Mouse (Mus musculus) NIH3T3 (cell line): Measurements from ENCODE around the gene Psd4.
A peak's percentile ranks its signal among the peaks of the same experiment; 100 is the strongest.

ENCODE experiments used
- DNase-seq: peaks from one replicate; pipeline ENCODE4 v3.0.0-alpha.2; 2012; ENCODE audit warnings: low read depth

The Psd4 gene

DNA sequence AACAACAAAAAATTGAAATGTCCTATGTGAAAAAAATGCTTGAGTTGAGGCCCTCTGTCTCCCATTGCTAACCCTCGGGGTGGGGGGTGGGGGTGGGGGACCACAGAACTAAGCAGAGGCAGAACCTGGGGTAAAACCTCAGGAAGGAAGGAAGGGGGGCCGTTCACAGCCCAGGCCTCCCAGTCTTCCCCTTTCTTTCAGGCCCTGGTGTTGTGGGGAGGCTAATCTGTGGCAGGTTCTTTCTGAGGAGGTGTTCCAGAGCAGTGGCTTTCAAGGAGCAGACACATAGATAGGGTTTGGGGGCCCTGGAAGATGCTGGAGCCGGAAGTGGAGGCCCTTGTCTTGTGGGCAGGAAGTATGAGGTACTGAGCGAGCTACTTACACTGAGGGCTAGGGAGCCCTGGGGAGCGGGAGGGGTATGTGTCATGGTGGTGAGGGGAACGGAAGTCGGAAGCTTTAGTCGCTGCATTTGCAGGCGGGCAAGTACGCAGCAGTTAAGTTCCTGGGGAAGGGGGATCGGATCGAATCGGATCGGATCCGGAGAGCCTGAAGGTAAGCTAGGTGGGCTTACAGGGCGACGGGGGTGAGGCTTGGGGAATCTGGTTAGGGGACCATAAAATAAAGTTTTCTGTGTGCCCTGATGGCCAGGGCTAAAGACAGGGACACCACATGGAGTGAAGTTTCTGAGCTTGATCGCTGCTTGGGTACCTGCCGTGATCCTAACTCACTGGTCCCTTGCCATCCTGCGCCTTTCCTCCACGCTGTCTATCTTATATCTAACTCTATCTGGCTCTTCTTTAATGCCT, 19.0 kb downstream of the Psd4 start:
- no peak for DNase-seq

DNA sequence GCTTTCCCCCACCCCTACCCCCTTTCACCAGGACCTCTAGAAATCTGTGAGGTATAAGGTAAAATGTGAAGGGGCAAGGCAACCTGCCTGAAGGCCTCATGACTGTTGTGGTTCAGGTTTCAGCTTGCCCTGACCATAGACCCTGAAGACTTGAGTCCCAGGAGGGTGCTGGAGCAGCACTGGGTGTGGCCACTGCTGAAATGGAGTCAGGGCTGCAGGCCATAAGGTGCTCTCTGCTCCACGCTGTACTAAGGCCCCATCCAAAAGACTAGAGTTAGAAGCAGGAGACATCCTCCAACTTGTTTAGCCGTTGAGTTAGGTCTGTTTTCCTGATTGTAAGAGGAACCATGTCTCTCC, 19.6 kb downstream of the Psd4 start:
- no peak for DNase-seq

DNA sequence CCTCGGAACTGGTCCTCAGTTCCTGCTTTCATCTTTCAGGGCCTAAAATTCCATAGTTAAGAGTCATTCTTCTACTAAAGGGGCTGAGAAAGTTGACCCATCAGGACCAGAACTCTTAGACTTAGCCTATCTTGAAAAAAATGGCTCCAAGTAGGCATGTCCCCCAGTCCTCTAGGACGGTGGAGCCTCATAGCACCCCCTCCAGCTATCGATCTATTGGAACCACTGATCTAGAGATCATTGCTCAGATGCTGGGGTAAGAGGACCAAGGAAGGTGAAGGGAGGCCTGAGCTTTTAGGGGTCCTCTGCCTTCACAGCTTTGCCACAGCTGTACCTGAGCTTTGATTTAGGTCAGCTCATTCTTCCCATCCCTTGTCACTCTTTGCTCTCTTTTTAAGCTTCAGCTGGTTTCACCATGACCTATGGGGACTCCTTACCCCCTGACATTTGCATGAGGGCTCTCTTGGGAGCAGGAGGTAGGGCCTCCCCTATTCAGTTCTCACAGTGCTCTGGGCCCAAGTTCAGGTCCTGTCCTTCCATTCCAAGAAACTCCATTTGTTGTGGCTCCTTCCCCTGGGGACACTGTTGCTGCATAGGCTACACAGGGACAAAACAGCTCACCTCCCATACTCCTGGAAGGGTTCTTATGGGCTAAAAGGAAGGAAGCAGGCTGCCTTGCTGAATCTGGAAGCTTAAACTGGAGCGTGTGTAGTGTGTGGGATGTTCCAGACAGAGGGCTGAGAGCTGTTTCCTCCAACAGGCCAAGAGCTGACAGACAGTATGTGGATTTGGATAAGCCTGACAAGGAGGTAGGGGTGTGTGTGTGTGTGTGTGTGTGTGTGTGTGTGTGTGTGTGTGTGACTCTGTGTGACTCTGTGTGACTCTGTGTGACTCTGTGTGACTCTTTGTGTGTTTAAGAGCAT, 20.2 kb downstream of the Psd4 start:
- DNase-seq, result no peak

DNA sequence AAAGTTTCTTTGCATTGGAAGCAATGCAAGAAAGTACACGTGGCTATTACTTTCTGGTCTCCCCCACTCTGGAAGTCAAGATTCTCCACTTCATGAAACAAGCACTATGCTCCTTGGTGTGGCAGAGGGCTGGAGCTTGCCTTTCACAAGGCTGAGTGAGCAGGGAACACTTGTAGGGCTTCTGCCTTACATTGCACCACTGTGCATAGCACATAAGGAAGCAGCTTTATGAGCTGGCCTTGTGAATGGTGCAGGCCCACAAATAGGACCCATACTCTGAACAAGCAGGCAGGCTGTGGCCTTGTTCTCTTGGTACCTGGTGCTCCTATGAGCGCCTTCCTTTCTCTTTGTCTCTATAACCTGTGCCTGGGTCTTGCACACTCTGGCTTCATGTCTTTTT, 25.9 kb downstream of the Psd4 start:
- no peak for DNase-seq

DNA sequence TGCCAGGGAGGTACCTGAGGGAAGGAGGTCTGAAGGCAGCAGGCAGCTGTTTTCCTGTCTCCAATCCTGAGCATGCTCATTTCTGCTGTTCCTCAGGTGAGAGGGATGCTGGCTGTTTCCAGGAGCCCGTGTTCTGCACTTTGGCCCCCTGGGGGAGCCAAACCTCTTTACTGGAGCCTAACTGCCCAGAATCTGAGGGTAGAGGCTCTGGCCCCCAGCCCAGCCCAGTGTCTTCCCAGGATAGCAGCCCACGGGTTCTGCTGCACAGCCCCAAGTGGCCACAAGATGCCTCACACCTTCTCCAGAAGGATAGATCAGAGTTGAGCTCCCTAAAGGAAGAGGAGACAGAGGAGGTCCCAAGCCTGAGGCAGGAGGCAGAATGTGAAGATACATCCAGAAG, 29.7 kb downstream of the Psd4 start:
- no peak for DNase-seq

DNA sequence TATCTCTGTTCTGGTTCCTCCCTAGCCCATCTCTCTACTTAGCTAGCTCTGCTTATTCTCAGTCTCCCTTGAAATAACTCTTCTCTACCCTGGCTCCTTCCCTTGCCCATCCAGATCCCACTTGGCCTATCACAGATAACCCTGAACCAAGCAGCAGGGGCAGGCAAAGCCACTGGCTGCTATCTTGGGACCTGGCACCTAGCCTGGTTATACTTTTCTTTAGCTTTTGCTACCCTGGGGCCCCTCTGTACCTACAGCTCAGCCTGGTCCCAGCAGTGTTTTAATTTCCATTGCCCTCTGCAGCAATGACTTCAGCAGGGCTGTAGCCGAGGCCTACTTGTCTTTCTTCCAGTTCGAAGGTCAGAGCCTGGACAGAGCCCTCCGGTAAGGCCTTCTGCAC, 33.3 kb downstream of the Psd4 start:
- no peak for DNase-seq

DNA sequence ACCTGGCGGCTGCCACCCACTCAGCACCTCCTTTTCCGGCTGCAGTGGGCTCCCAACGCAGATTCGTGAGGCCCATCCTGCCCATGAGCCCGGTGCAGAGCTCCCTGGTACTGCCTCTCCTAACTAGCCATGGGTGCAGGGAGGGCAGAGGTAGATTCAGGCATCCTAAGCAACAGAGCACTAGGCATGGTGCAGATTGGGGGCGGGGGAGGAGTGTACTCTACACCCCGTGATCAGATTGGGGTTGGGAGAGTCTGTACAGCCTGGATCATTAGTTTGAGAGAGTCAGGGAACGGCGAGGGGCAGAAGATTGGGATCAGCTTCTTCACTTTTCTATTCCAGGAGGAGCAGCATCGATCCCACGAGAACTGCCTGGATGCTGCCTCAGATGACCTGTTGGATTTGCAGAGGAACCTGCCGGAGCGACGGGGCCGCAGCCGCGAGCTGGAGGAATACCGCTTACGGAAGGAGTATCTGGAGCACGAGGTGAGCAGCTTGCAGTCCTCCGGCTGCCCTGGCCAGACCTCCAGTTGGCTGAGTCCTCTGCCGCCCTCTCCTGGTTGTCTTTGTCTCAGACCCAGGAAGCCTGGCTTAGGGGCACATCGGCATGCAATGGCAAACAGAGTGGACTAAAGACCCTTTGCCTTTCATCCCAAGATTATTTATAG, 38.1 kb downstream of the Psd4 start:
- peak; percentile 65 for DNase-seq

DNA sequence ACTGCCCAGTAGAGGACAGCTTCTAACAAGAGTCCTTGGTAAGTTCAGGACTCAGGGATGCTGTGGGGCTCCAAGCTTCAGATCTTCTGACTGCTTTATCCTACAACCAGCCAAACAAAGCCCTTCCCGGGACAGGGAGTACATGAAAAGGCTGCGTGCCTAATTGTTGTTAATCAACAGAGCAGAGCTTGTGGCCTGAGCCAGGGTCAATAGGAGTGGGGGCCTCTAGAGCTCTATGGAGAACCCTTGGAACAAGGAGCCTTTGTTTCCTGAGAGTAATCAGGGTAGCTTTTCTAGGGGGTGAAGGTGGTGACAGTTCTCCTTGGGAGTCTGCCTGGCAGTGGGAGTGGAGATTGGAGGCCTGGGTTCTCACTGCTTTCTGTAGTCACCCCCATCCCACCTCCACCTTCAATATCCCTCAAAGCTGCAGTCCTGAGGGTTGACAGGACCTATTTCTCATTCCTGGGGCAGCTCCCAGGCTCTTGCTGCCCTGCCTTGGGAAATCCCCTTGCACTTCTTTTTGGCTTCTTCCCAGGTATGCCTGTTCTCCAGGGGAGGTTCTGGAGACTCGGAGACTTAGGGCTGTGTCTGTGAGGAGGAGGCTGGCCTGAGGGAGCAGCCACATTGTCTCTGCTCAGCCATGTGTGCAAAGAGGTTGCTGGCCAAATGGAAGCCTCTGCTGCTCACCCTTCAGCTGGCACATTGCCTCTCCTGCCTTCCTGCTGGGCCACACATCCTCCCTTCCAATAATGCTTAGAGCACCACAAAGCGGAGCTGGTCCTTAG, 40.5 kb downstream of the Psd4 start:
- no peak for DNase-seq

DNA sequence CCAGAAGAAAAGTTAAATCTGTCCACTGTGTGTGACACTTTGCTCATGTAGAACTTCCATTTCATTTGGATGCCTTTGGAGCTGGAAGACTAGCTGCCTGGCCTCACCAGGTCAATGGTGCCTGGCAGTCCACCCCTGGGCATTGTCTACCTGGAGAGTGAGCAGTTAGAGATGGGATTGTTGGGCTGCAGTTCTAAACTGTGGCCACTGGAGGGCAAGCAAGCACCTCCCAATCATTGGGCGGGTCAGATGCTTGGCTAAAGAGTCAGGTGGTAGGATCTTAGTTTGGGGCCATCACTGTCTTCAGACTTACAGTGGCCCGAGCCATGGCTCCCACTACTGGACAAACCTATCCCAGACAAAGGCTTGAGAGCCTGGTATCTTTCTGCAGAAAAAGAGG, 41.8 kb downstream of the Psd4 start:
- peak; percentile 80 for DNase-seq

DNA sequence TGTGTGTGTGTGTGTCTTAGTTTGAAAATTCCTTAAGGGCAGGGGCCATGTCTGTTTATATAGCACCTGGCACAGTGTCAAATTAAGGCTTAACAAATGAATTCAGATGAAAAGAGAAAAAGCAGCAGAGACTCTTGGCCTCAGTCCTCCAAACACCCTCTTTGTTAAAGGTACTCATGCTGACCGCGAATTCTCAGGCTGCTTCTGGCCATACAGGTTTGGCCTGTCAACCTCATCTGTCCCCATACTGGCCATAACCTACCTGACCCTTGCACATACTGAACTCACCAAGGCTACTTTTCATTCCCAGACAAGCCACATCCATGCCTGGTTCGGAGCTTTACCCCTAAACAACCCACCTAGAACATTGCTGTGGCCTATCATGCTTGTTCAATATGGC, 45.8 kb downstream of the Psd4 start:
- no peak for DNase-seq

DNA sequence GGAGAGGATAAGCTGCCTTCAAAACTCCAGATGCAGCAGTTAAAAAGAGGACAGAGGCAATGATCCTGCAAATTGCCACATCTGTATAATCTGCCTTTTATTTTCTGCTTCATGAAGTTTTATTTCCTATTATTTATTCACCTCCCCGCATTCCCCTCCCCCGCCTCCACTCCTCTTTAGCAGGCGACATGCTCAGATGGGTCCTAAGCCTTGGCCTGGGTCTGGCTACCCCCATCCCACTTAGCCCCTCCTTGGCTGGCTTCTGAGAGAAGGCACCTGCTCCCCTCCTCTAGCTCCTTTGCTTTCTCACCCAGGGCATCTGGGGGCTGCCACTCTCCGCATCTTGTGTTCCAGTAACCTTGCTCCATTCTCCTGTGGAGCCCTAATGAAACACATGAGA, 46.3 kb downstream of the Psd4 start:
- DNase-seq, result no peak

DNA sequence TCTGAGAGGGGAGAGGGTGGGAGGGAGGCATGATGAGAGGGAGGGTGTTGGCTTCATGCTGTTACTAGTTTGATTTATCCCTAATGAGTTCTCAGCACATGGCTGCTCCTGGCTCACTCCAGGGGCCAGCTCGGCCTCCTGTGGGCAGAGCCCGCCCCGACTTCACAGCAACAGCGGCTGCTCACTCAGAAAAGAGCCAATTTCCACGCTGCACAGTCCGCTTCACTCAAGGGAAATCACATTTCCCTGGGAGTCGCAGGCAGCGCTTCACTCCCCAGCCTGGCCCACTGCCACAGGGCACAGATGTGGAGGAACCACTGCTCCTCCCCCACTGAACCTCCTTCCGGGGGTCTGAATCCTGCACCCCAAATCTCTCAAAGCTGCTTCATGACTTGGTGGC, 49.3 kb downstream of the Psd4 start:
- DNase-seq, result no peak

DNA sequence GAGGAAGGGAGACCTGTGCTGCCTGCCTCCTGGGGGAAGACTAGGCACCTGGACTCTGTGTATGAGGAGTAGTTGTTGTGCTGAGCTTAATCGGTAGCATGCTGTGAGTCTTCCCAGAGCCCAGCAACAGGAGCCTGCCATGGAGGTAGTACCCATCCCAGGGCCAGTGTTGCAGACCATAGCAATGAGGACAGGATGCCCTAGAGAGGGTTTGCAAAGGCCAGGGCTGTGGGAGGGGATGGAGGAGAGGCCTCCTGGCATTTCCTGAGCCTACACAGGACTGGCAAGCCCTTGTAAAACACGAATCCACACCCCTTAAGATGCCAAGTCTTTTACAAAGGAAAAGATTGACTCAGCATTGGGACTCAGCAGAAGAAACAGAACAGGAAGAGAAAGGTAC, 49.7 kb downstream of the Psd4 start:
- DNase-seq, result no peak

DNA sequence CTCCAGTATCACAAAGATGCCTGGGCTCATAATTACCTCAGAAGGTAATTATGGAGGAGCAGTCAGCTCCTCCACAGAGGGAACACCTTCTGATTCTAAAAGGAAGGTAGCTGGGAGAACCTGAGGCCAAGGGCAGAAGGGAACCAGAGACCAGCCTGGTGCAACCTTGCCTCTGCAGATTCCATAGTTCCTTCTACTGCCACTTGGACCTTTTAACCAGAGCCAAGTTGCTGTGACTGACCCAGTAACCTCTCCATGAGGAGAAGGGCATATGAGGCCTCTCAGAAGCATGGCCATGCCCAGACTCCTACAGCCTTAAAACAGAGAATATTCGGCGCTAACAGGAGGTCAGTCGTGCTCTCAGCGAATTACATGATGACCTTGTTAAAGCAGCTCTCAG, 50.2 kb downstream of the Psd4 start:
- no peak for DNase-seq

DNA sequence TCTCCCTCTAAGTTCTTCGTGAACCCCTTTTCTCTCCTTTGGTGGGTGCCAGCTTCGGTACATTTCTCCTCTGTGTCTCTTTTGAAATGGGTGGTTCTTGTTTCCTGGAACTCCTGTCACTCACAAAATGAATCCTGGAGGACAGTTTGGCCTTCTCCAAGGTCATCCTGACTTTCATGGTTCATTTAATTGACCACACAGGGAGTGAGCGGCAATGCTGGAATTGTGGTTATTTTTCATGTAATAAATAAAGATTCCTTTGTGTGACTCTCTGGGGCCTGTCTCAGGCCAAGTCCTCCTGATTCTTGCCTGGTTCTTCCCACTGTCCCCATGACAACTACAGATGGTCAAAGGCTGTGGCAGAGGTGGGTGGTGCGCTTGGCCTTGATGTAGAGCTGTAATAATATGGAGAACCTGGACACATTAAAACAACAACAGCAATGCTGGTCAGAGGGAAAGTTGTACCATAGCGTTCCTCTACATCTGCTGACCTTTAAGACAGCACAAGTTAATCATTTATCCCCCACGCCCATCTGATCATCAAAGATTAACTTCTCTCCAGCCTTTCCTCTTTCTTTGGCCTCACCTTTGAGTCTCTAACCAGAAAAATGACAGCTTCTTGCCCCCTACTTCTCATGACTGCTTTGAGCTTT, 54.0 kb downstream of the Psd4 start:
- DNase-seq, result no peak

DNA sequence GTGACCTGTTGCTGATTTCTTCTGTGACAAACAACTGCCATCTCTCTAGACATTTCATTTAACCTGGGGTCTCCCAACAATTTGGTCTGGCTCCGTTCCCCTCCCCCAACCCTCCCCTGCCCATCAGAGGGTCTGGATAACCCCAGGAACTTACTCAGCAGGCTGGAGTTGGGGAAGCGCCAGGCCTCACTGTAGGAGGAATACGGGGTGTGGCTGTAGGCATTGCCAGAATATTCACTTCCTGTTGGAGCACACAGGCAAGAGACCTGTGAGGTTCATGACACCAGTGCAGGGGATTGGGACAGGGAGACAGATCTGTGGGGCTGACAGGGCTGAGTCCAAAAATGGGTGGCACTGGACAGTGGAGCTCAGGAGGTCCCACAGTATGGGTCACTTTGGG, 55.4 kb downstream of the Psd4 start:
- DNase-seq, result no peak

DNA sequence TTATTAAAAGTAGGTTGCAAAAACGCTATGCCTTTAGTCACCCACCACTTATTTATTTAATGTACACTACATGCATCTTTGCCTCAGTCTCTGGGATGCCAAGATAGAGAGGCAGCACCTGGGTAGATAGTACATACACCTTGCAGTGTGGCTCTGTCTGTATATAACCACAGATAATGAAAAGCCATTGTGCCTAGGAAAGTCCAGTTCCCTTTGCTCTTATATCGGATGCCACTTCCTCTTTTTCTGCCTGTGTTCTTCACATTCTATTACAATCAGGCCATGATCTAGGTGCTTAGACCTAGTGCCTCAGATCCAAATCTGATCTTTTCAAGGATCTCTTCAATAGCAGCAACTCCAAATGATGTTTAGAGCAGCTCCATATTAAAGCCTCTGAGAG, 58.2 kb downstream of the Psd4 start:
- DNase-seq, result no peak

DNA sequence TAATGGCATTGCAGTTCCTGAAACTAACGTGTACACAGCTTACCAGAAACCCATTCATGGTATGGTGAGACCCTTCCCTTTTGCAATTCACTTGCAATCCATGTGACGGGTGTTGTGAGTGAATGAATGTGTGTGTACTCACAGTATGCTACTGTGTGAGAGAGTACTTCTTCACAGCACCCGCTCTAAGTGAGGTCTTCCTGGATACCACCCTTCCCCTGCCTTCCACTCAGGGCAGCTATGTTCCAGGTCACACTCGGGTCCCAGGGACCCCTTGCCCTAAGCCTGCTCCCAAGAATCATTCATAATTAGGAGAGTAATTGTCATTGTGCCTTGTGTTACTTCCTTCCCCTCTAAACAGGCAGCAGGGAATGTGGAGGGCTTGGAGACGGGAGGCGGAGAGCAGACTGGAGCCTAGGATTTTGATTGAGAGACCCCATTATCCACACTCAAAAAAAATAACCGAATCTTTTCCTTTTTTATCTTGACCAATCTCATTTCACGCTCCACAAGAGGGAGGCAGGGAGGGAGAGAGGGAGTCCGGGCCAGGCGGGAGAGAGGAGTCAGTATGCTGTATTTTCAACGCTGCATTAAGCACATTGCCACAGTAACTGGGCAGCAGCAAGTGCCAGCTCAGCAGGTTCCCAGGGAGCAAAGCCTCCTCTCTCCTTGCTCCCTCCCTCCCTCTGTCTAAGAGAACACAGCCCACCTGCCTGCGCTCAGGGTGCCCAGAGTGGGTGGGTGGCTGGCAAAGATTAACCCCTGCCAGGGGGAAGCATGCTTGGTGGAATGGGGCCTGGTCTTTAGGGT, 60.7 kb downstream of the Psd4 start:
- no peak for DNase-seq

DNA sequence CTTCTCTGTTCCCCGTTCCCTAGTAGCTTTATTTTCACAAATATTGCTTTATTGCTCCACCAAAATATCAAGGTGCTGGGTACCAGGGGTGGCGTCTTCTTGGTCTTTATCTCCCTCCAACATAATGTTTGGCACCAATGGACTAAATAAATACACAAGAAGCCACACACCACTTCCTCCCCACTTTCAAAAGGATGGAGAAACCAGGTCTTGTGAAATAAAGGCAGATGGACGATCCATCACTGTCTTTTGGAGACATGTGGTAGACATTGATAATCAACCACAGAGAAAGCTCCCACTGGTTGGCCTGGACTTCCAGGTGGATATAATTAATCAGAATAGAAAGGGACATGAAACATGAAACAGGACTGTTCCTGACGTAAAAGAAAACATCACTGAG, 62.4 kb downstream of the Psd4 start:
- DNase-seq, result no peak

DNA sequence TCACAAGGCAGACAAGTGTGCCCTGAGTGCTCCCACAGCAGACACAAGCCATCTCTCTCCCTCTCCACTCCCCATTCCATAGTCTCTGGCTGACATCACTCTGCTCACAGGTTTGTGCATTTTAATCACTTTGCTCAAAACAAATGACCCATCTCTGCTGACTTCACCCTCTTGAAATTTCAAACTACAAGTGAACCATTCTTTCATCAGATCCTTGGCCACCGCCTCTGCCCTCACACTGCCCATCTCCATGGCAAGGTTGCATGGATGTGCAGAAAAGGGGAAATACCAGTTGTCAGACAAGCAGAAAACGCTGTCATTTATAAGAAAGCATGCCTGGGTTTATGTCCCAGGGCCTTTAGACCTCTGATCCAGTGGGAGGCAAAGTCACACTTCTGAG, 67.3 kb downstream of the Psd4 start:
- DNase-seq, result no peak

DNA sequence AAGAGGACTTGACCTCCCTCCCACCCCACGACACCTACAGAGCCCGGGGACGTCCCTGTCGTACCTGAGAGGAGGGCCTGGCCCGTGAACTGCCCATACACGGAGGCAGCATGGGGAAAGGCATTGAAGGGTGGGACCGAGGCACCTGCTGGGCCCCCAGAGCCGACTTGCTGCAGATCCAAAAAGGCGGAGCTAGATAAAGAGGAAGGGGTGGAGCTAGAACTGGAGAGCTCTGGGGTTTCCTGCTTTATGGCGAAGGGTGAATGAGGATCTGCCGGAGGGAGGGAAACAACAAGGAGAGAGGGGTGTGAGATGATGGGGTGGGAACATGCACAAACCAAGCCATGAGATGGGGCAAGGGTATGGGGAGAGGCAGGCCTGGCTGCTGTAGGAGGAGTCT, 68.3 kb downstream of the Psd4 start:
- no peak for DNase-seq
